Mouse (Mus musculus) limb, embryonic 14.5 days (tissue): ENCODE results near the gene Pacs1. TPM values are rescaled to one million over a fixed set of nuclear protein-coding genes. Genes with fewer than 3 reads are reported as not detected.

ENCODE experiments used
- ATAC-seq: fragments of 200-750 bp; cut with Nextera tagmentation; 2 replicates; pipeline ENCODE4 v1.8.0; 2017; ENCODE audit warnings: low read depth, moderate number of reproducible peaks, moderate TSS enrichment; ENCODE audit not compliant: low FRiP score
- DNase-seq: peaks from one replicate; pipeline ENCODE4 v3.0.0-alpha.2; 2015; ENCODE audit warnings: low spot score
- H3K27ac ChIP-seq: fragments of 300-500 bp; sonication (generic); replicated peaks from 2 replicates; pipeline ENCODE4 v1.5.1; 2014; ENCODE audit warnings: low read depth, mild to moderate bottlenecking, low read length, moderate library complexity, mixed read lengths
- H3K27me3 ChIP-seq: fragments of 300-500 bp; sonication (generic); 2 replicates; pipeline ENCODE4 v1.6.1; 2014; ENCODE audit warnings: low read length, mixed read lengths; ENCODE audit not compliant: control insufficient read depth, insufficient read depth
- H3K36me3 ChIP-seq: fragments of 300-500 bp; sonication (generic); 2 replicates; pipeline ENCODE4 v1.6.1; 2014; ENCODE audit warnings: mild to moderate bottlenecking, low read length, moderate library complexity, mixed read lengths; ENCODE audit not compliant: control insufficient read depth, insufficient read depth
- H3K4me1 ChIP-seq: fragments of 300-500 bp; sonication (generic); 2 replicates; pipeline ENCODE4 v1.6.1; 2014; ENCODE audit warnings: antibody characterized with exemption, low read length, mixed read lengths; ENCODE audit not compliant: control insufficient read depth, insufficient read depth
- H3K4me2 ChIP-seq: fragments of 300-500 bp; sonication (generic); replicated peaks from 2 replicates; pipeline ENCODE4 v1.6.1; 2014; ENCODE audit warnings: low read depth, mild to moderate bottlenecking, low read length, moderate library complexity; ENCODE audit not compliant: severe bottlenecking
- H3K4me3 ChIP-seq: fragments of 300-500 bp; sonication (generic); replicated peaks from 2 replicates; pipeline ENCODE4 v1.5.1; 2014; ENCODE audit warnings: low read length
- H3K9ac ChIP-seq: fragments of 300-500 bp; sonication (generic); 2 replicates; pipeline ENCODE4 v1.6.1; 2014; ENCODE audit warnings: mild to moderate bottlenecking, low read depth, low read length, moderate library complexity; ENCODE audit not compliant: severe bottlenecking
- H3K9me3 ChIP-seq: fragments of 300-500 bp; sonication (generic); 2 replicates; pipeline ENCODE4 v1.6.1; 2016; ENCODE audit warnings: low read length; ENCODE audit not compliant: control insufficient read depth
- POLR2A ChIP-seq: fragments of 200-500 bp; IDR thresholded peaks from 2 replicates; pipeline ENCODE4 v1.8.0; 2012; ENCODE audit warnings: inconsistent platforms, mild to moderate bottlenecking, moderate library complexity, borderline replicate concordance; ENCODE audit not compliant: insufficient read depth, insufficient read length; ENCODE audit errors: extremely low read depth
- WGBS: fragments of 180-500 bp; shearing (Covaris S2); extraction: QIAGEN DNeasy Blood & Tissue Kit; methylation state at CpG from one replicate; pipeline ENCODE4 v1.1.7; 2014; 5-methylcytosine and 5-hydroxymethylcytosine counted together
- polyA plus RNA-seq, 2 experiments: library from polyadenylated mRNA; depleted of rRNA in 1 of 2; stranded (reverse) in 1 of 2; unstranded in 1 of 2; fragments of >200 nt; fragmentation: Nextera tagmentation in 1 of 2; extraction: Ambion mirVana in 1 of 2; gene quantifications; 2 replicates each; pipeline versions ENCODE4 v1.2.1 to v1.2.3; 2012 to 2014

Pacs1 gene
- polyA plus RNA-seq, 2 experiments: 30.7 to 42.0 TPM

- H3K27me3 ChIP-seq: no peaks in the 10 kb centered on the region
- no peak overlapping the region for H3K4me2 ChIP-seq
- TF ChIP-seq POLR2A: no peak
- no peak overlapping the region for H3K27ac ChIP-seq
- DNase-seq (no peak), ATAC-seq (no peak)
- 82% methylated on average over 3 of the region's 3 CpGs for WGBS
- H3K9me3 ChIP-seq: no peaks in the 10 kb centered on the region
- no peaks in the 10 kb centered on the region for H3K36me3 ChIP-seq
- H3K4me3 ChIP-seq: no peak overlapping the region
- no peak overlapping the region for H3K9ac ChIP-seq
- no peaks in the 10 kb centered on the region for H3K4me1 ChIP-seq
Observed at GRCm38 (mm10) chr19:5198553-5198952, 74.4 kb downstream of the Pacs1 start.

GRCm38 (mm10) chr19:5195417-5196035, 77.4 kb downstream of the Pacs1 start:
- H3K27ac ChIP-seq: no peak overlapping the region
- no peaks in the 10 kb centered on the region for H3K4me1 ChIP-seq
- peak; percentile 74 for DNase-seq
- ATAC-seq: no peak
- no peak overlapping the region for H3K4me2 ChIP-seq
- H3K9me3 ChIP-seq: no peaks in the 10 kb centered on the region
- no peak overlapping the region for H3K4me3 ChIP-seq
- H3K27me3 ChIP-seq: no peaks in the 10 kb centered on the region
- no peaks in the 10 kb centered on the region for H3K36me3 ChIP-seq
- 59% methylated on average over 7 of the region's 7 CpGs for WGBS
- no peak for TF ChIP-seq POLR2A
- H3K9ac ChIP-seq: no peak overlapping the region

GRCm38 (mm10) chr19:5192397-5192796, 80.5 kb downstream of the Pacs1 start:
- no peak for DNase-seq
- no peak overlapping the region for H3K4me2 ChIP-seq
- H3K36me3 ChIP-seq: no peaks in the 10 kb centered on the region
- H3K4me3 ChIP-seq: no peak overlapping the region
- H3K9me3 ChIP-seq: no peaks in the 10 kb centered on the region
- H3K9ac ChIP-seq: no peak overlapping the region
- no peak overlapping the region for H3K27ac ChIP-seq
- H3K4me1 ChIP-seq: no peaks in the 10 kb centered on the region
- no peak for ATAC-seq
- TF ChIP-seq POLR2A: no peak
- no peaks in the 10 kb centered on the region for H3K27me3 ChIP-seq

- TF ChIP-seq POLR2A: no peak
- Histone ChIP-seq H3K36me3 (0 out of 2 replicates have a peak, but pooled peaks cover 3% of the 10 kb centered on the region), H3K27ac (no peak overlapping the region), H3K27me3 (no peaks in the 10 kb centered on the region), H3K9ac (no peak overlapping the region), H3K4me2 (no peak overlapping the region), H3K4me1 (no peaks in the 10 kb centered on the region), H3K9me3 (peaks cover 8% of the 10 kb centered on the region; the same call in 1 of the 2 replicates), H3K4me3 (no peak overlapping the region)
- WGBS: 94% methylated on average over 2 of the region's 2 CpGs
- DNase-seq (no peak), ATAC-seq (no peak)
Observed at GRCm38 (mm10) chr19:5187439-5187838, 85.5 kb downstream of the Pacs1 start.

GRCm38 (mm10) chr19:5181926-5182325, 91.0 kb downstream of the Pacs1 start:
- peaks cover 8% of the 10 kb centered on the region; the same call in 1 of the 2 replicates for H3K9me3 ChIP-seq
- no peak for TF ChIP-seq POLR2A
- no peak overlapping the region for H3K4me3 ChIP-seq
- WGBS: 74% methylated on average over 2 of the region's 2 CpGs
- DNase-seq (no peak), ATAC-seq (no peak)
- H3K4me2 ChIP-seq: no peak overlapping the region
- H3K36me3 ChIP-seq: 0 out of 2 replicates have a peak, but pooled peaks cover 3% of the 10 kb centered on the region
- no peak overlapping the region for H3K9ac ChIP-seq
- no peaks in the 10 kb centered on the region for H3K27me3 ChIP-seq
- no peak overlapping the region for H3K27ac ChIP-seq
- H3K4me1 ChIP-seq: 0 out of 2 replicates have a peak, but pooled peaks cover 3% of the 10 kb centered on the region

GRCm38 (mm10) chr19:5178631-5179030, 94.3 kb downstream of the Pacs1 start:
- H3K4me2 ChIP-seq: no peak overlapping the region
- H3K36me3 ChIP-seq: no peaks in the 10 kb centered on the region
- no peak for TF ChIP-seq POLR2A
- H3K27ac ChIP-seq: no peak overlapping the region
- H3K9me3 ChIP-seq: no peaks in the 10 kb centered on the region
- H3K27me3 ChIP-seq: no peaks in the 10 kb centered on the region
- H3K4me1 ChIP-seq: 0 out of 2 replicates have a peak, but pooled peaks cover 3% of the 10 kb centered on the region
- no peak for ATAC-seq
- no peak for DNase-seq
- H3K9ac ChIP-seq: no peak overlapping the region
- no peak overlapping the region for H3K4me3 ChIP-seq
- 70% methylated on average over 5 of the region's 5 CpGs for WGBS
